Mouse (Mus musculus) thymus, adult 2 months (tissue): ENCODE results near the gene Spsb1.

Experiments
- CTCF ChIP-seq: fragments of 200-500 bp; IDR thresholded peaks from 2 replicates; pipeline ENCODE4 v1.5.1; 2012; ENCODE audit warnings: mild to moderate bottlenecking, control low read depth, low read length, moderate library complexity, borderline replicate concordance; ENCODE audit not compliant: control insufficient read depth, poor library complexity, insufficient read depth; ENCODE audit errors: extremely low read depth
- POLR2A ChIP-seq: fragments of 200-500 bp; IDR thresholded peaks from 2 replicates; pipeline ENCODE4 v1.6.1; 2012; ENCODE audit warnings: mild to moderate bottlenecking, low read length, control low read depth, moderate library complexity; ENCODE audit not compliant: control insufficient read depth, poor library complexity, insufficient read depth; ENCODE audit errors: extremely low read depth

- no peak for TF ChIP-seq POLR2A
- TF ChIP-seq CTCF: no peak
Measured at GRCm38 (mm10) chr4:149999510-149999900, 44.7 kb upstream of the Spsb1 start.
